Mouse (Mus musculus) hindlimb bud, embryonic 11.5 days (tissue): Measurements from ENCODE around the gene Fchsd2.

Experiments
- DNase-seq: peaks from one replicate; pipeline ENCODE4 v3.0.0-alpha.2; 2012; ENCODE audit warnings: low read depth, low spot score; ENCODE audit errors: extremely low spot score

Fchsd2 gene

GRCm38 (mm10) chr7:101311061-101311460 lies 218.4 kb downstream of the Fchsd2 start:
- no peak for DNase-seq

GRCm38 (mm10) chr7:101313033-101313432 lies 220.4 kb downstream of the Fchsd2 start:
- no peak for DNase-seq

GRCm38 (mm10) chr7:101314396-101314795 lies 221.7 kb downstream of the Fchsd2 start:
- no peak for DNase-seq

- no peak for DNase-seq
These were observed 223.0 kb downstream of the Fchsd2 start for GRCm38 (mm10) chr7:101315699-101316098.

GRCm38 (mm10) chr7:101316591-101317001 lies 223.9 kb downstream of the Fchsd2 start:
- DNase-seq, result no peak

- no peak for DNase-seq
These were observed 224.4 kb downstream of the Fchsd2 start, which contains the start of gene Stard10 for GRCm38 (mm10) chr7:101317014-101317413. Gene Stard10, plus strand, starts transcription at chr7:101317086.

GRCm38 (mm10) chr7:101318848-101319247 lies 226.2 kb downstream of the Fchsd2 start:
- no peak for DNase-seq

- no peak for DNase-seq
These were observed 227.1 kb downstream of the Fchsd2 start for GRCm38 (mm10) chr7:101319796-101320195.

GRCm38 (mm10) chr7:101320399-101321217 lies 227.9 kb downstream of the Fchsd2 start:
- DNase-seq, result no peak

- DNase-seq, result no peak
These were observed 228.7 kb downstream of the Fchsd2 start for GRCm38 (mm10) chr7:101321218-101321827.

GRCm38 (mm10) chr7:101323141-101323594 lies 230.5 kb downstream of the Fchsd2 start:
- DNase-seq, result no peak

GRCm38 (mm10) chr7:101324142-101324962 lies 231.7 kb downstream of the Fchsd2 start:
- DNase-seq, result no peak

GRCm38 (mm10) chr7:101326006-101326405 lies 233.3 kb downstream of the Fchsd2 start:
- DNase-seq, result no peak

- DNase-seq, result no peak
These were observed 234.6 kb downstream of the Fchsd2 start for GRCm38 (mm10) chr7:101327263-101327662.

GRCm38 (mm10) chr7:101327786-101328185 lies 235.1 kb downstream of the Fchsd2 start:
- DNase-seq, result no peak

- no peak for DNase-seq
These were observed 236.0 kb downstream of the Fchsd2 start for GRCm38 (mm10) chr7:101328621-101329158.

GRCm38 (mm10) chr7:101329606-101330005 lies 236.9 kb downstream of the Fchsd2 start:
- no peak for DNase-seq

GRCm38 (mm10) chr7:101330074-101330840 lies 237.6 kb downstream of the Fchsd2 start:
- no peak for DNase-seq

- no peak for DNase-seq
These were observed 238.1 kb downstream of the Fchsd2 start for GRCm38 (mm10) chr7:101330841-101331173.

- DNase-seq, result no peak
These were observed 239.6 kb downstream of the Fchsd2 start for GRCm38 (mm10) chr7:101332045-101332831.
